Mouse (Mus musculus): ENCODE data around the gene Pon1.

GRCm38 (mm10) chr6:5134986-5135385 lies 58.8 kb downstream of the Pon1 start:
- TF ChIP-seq CTCF (IDR thresholded peaks at IDR 0.05; ENCODE audit: extremely low read depth, insufficient read length, insufficient replicate concordance, low read depth, low read length) (no peak), POLR2A (IDR thresholded peaks at IDR 0.05; ENCODE audit: low read depth, low read length) (no peak)
